In the genomic region with DNA sequence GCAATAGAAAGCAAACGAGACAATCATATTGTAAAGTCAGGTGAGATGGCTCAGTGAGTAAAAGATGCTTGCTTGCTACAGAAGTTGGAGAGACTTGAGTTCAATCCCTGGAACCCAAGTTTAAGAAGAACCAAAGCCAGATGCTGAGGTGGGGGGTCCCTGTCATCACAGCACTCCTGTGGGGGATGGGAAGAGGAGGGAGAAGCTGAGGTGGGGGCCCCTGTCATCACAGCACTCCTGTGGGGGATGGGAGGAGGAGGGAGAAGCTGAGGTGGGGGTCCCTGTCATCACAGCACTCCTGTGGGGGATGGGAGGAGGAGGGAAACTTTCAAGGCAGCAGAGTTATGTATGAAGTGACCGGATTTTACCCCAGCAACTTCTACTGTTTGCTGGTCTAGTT, we compare ENCODE assay signal across 12 mouse cellular contexts. TPM values are rescaled to one million over a fixed set of nuclear protein-coding genes. Genes with fewer than 3 reads are reported as not detected.
DNase-seq lines count a peak whose midpoint lies in the region; ATAC-seq and TF ChIP-seq lines count a peak whose summit lies in the region.
"Had no signal": no experiment of that assay in that cellular context is flagged by ENCODE, and none has a peak within 500 bp of the region (broad histone marks: within the 10 kb centered on the region; RNA-seq: fewer than 3 reads in every experiment).

No protein-coding gene starts in this region.

- H3K4me1 ChIP-seq in heart, embryonic 15.5 days (replicated peaks): peaks cover 27% of the 10 kb centered on the region
- peaks cover 5% of the 10 kb centered on the region for H3K4me1 ChIP-seq in hindbrain, postnatal 0 days (ENCODE audit: insufficient read depth, low read length)

- peak overlapping the region; percentile 47; the same call in 1 of the 2 replicates for H3K4me3 ChIP-seq in heart, embryonic 15.5 days
- no peak overlapping the region for H3K4me3 ChIP-seq in hindbrain, postnatal 0 days (ENCODE audit: low read length)

- peak overlapping the region; percentile 75 for H3K4me2 ChIP-seq in heart, embryonic 15.5 days
- H3K4me2 ChIP-seq in hindbrain, postnatal 0 days (ENCODE audit: low read depth, low read length): peak overlapping the region; percentile 61

- H3K9me3 ChIP-seq in heart, embryonic 15.5 days (replicated peaks): no peaks in the 10 kb centered on the region
- H3K9me3 ChIP-seq in hindbrain, postnatal 0 days (ENCODE audit: low read length): no peaks in the 10 kb centered on the region
- H3K9me3 ChIP-seq: limb, embryonic 15.5 days had no signal

- H3K27ac ChIP-seq in heart, embryonic 15.5 days: peak overlapping the region; percentile 86
- H3K27ac ChIP-seq in hindbrain, postnatal 0 days: peak overlapping the region; percentile 91
- H3K27ac ChIP-seq: limb, embryonic 15.5 days had no signal

- no peaks in the 10 kb centered on the region for H3K27me3 ChIP-seq in heart, embryonic 15.5 days
- H3K27me3 ChIP-seq in hindbrain, postnatal 0 days (ENCODE audit: insufficient read depth, low read length): no peaks in the 10 kb centered on the region
- H3K27me3 ChIP-seq: limb, embryonic 15.5 days had no signal

- 37% methylated on average over 2 of the region's 2 CpGs for WGBS in heart, embryonic 15.5 days
- 60% methylated on average over 2 of the region's 2 CpGs for WGBS in hindbrain, postnatal 0 days

- no peak for ATAC-seq in cerebellum, adult (ENCODE audit: insufficient number of reproducible peaks, low FRiP score, low TSS enrichment)
- ATAC-seq in heart, embryonic 15.5 days (replicated peaks; ENCODE audit: insufficient number of reproducible peaks, insufficient read depth, low FRiP score, low read depth): no peak
- peak; percentile 18; the same call in 1 of the 2 replicates for ATAC-seq in hindbrain, postnatal 0 days

- no peaks in the 10 kb centered on the region for H3K36me3 ChIP-seq in heart, embryonic 15.5 days
- no peaks in the 10 kb centered on the region for H3K36me3 ChIP-seq in hindbrain, postnatal 0 days (ENCODE audit: insufficient read depth, low read length)
- H3K36me3 ChIP-seq: limb, embryonic 15.5 days had no signal

- no peak overlapping the region for H3K9ac ChIP-seq in heart, embryonic 15.5 days
- peak overlapping the region; percentile 58; the same call in 1 of the 2 replicates for H3K9ac ChIP-seq in hindbrain, postnatal 0 days (replicated peaks; ENCODE audit: low read length)

- intact Hi-C loops in heart, postnatal 14 days (cut with DNase I): no loop called here

- DNase-seq in cerebellum, adult 11-12 months: peak; percentile 64
- DNase-seq in heart, postnatal 14 days: no peak
- DNase-seq in cerebellum, postnatal 10 days: peak; percentile 44 to 49
- DNase-seq in hindbrain, postnatal 0 days (ENCODE audit: low spot score): no peak
- no peak for DNase-seq in adrenal gland, postnatal 10 days
- DNase-seq in adipocyte (ENCODE audit: low spot score): no peak
- DNase-seq: layer of hippocampus, adult 9-11 months; lung, postnatal 4 days; thymus, postnatal 14 days had no signal

- TF ChIP-seq CTCF in hindbrain, postnatal 0 days (IDR thresholded peaks at IDR 0.05; ENCODE audit: low read depth): no peak

RNA-seq across cellular contexts. Expression of a gene that starts 15.0 kb away (rescaled TPM):
- polyA plus RNA-seq in heart, embryonic 15.5 days (2015; fragmentation: Nextera tagmentation; extraction: Ambion mirVana): 72.3 and 73.5 TPM in 2 replicates
- total RNA-seq in heart, postnatal 14 days (2021): 10 to 100 TPM; 76.2 to 78.2 TPM
- total RNA-seq in hindbrain, postnatal 0 days (2014; rRNA removed): 85.6 and 87.7 TPM in 2 replicates
- polyA plus RNA-seq in hindbrain, postnatal 0 days (2015; fragmentation: Nextera tagmentation; extraction: Ambion mirVana): 144 and 145 TPM in 2 replicates
- total RNA-seq in adrenal gland, postnatal 10 days (2021): 10 to 100 TPM; 38.3 to 41.0 TPM

RNA-seq across cellular contexts. Expression of a gene that starts 33.6 kb away (rescaled TPM):
- polyA plus RNA-seq in heart, embryonic 15.5 days (2015; fragmentation: Nextera tagmentation; extraction: Ambion mirVana): 31.0 and 40.3 TPM in 2 replicates
- 10 to 100 TPM; 22.5 to 25.5 TPM for total RNA-seq in heart, postnatal 14 days (2021)
- 29.6 and 34.2 TPM in 2 replicates for total RNA-seq in hindbrain, postnatal 0 days (2014; rRNA removed)
- 45.3 and 48.0 TPM in 2 replicates for polyA plus RNA-seq in hindbrain, postnatal 0 days (2015; fragmentation: Nextera tagmentation; extraction: Ambion mirVana)
- total RNA-seq in adrenal gland, postnatal 10 days (2021): 10 to 100 TPM; 36.0 to 39.9 TPM

RNA-seq across cellular contexts. Expression of a gene that starts 57.3 kb away (rescaled TPM):
- polyA plus RNA-seq in heart, embryonic 15.5 days (2015; fragmentation: Nextera tagmentation; extraction: Ambion mirVana): 39.3 and 47.0 TPM in 2 replicates
- 10 to 100 TPM; 28.4 to 30.4 TPM for total RNA-seq in heart, postnatal 14 days (2021)
- total RNA-seq in hindbrain, postnatal 0 days (2014; rRNA removed): 15.2 and 17.9 TPM in 2 replicates
- polyA plus RNA-seq in hindbrain, postnatal 0 days (2015; fragmentation: Nextera tagmentation; extraction: Ambion mirVana): 23.9 and 24.8 TPM in 2 replicates
- total RNA-seq in adrenal gland, postnatal 10 days (2021): 10 to 100 TPM; 59.4 to 61.0 TPM

Comparison
In these comparisons a context has a peak if more than half of its experiments do, and no peak if none do; other contexts are left out.
1. DNase-seq: peak in cerebellum, adult 11-12 months (single experiment) and cerebellum, postnatal 10 days (2 of 2); none in heart, postnatal 14 days (0 of 2), hindbrain, postnatal 0 days (single experiment), adrenal gland, postnatal 10 days (single experiment) and adipocyte (single experiment).